Mouse (Mus musculus): ENCODE results near the gene Fam160a2. TPM values are rescaled to one million over a fixed set of nuclear protein-coding genes. Genes with fewer than 3 reads are reported as not detected.
"Not testable (repeated sequence)": the region's sequence is repeated elsewhere in the genome, so short reads cannot be mapped to it uniquely, and the experiment has no call there.

Gene Fam160a2
- polyA plus RNA-seq, 1 experiment, result not detected

DNA sequence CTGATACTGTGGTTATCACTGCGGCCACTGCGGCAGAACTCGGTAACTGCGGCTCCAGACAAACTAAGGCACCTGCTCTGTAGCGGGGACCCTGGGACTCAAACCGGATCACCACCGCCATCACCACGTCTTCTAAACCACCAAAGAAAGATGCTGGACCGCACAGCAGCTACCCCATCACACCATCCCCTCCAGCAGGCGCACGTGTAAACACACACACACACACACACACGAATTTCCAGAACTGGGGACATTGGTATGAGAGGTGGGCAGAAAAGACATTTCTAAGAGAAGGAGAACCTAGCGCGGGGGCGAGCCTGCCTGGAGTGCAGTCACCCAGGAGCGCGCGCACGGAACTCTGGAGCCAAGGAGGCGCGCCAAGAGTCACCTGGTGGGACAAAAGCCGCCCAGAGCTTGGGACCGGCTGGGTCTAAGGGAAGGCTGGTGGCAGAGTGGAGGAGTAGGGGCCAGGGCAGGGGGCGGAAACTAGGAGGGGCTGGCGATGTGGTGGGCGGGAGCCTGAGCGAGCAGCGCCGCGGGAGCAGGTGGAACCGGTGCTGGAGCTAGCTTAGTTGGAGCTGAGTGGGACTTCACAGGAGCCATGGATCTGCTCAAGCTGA, 25.7 kb upstream of the Fam160a2 start, which contains the start of gene Cckbr:
Gene Cckbr (plus strand): TSS at position 308 of the 620 bp plus-strand sequence.
- peak within 1 kb of the TSS; percentile 72 for H3K27ac ChIP-seq (ENCODE audit: insufficient read depth, low read depth, low read length)
- TF ChIP-seq CTCF (IDR thresholded peaks at IDR 0.05; ENCODE audit: insufficient read depth, low read depth, low read length) (0 out of 2 replicates have a peak, but pooled peaks have one; percentile 1), POLR2A (IDR thresholded peaks at IDR 0.05; ENCODE audit: insufficient read depth, low read depth, low read length) (no peak)
- WGBS, result 3% methylated on average over 31 of the region's 31 CpGs
- peak within 1 kb of the TSS; percentile 57 for H3K4me3 ChIP-seq (ENCODE audit: insufficient read depth, low read depth, low read length)
- H3K4me1 ChIP-seq (ENCODE audit: control insufficient read depth, insufficient read depth, low read length), result peaks cover 15% of the 10 kb centered on the region

DNA sequence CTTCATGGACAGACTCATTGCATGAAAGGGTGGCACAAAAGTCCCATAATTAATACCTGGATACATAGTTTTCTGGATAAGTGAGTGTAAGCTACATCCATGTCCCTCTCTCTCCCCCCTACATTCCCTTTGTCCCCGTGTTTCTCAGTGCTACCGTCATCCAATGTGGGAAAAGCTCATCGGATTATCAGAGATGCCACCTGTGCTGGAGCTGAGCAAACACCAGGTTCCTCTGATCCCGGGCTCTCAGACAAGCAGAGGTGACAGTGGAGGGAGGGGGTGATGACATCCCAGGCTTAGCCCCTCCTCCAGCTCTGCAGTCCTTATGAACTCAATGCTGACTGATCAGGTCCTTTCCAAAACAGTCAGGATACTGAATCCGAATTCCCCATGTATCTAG, 24.5 kb upstream of the Fam160a2 start:
- H3K4me1 ChIP-seq (ENCODE audit: control insufficient read depth, insufficient read depth, low read length), result peaks cover 15% of the 10 kb centered on the region
- H3K4me3 ChIP-seq (ENCODE audit: insufficient read depth, low read depth, low read length), result no peak overlapping the region
- no peak for TF ChIP-seq POLR2A (IDR thresholded peaks at IDR 0.05; ENCODE audit: insufficient read depth, low read depth, low read length)
- TF ChIP-seq CTCF (IDR thresholded peaks at IDR 0.05; ENCODE audit: insufficient read depth, low read depth, low read length), result no peak
- WGBS, result 58% methylated on average over 5 of the region's 5 CpGs
- no peak overlapping the region for H3K27ac ChIP-seq (ENCODE audit: insufficient read depth, low read depth, low read length)

DNA sequence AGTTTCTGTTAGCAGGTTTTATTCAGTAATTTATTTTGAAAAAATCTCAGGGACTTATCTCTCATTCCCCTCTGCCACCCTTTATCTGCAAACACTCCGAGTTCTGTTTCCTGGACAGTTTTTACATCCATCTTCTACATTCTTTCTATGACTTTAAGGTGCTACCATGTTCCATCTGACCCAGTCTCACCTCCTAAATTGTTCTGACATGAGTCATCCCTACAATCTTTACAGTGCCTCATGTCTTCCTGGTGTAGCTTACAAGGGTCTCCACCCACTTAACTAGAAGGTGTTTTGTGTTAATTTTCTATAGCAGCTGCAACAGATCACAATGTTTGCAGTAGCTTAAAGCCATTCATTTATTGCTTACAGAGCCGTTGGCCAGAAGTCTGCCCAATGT, 21.0 kb upstream of the Fam160a2 start:
- H3K27ac ChIP-seq (ENCODE audit: insufficient read depth, low read depth, low read length), result no peak overlapping the region; the same call in 1 of the 2 replicates
- peaks cover 14% of the 10 kb centered on the region for H3K4me1 ChIP-seq (ENCODE audit: control insufficient read depth, insufficient read depth, low read length)
- no peak overlapping the region for H3K4me3 ChIP-seq (ENCODE audit: insufficient read depth, low read depth, low read length)
- WGBS, result 25% methylated on average over 2 of the region's 2 CpGs
- TF ChIP-seq CTCF (IDR thresholded peaks at IDR 0.05; ENCODE audit: insufficient read depth, low read depth, low read length), result no peak
- no peak for TF ChIP-seq POLR2A (IDR thresholded peaks at IDR 0.05; ENCODE audit: insufficient read depth, low read depth, low read length)

DNA sequence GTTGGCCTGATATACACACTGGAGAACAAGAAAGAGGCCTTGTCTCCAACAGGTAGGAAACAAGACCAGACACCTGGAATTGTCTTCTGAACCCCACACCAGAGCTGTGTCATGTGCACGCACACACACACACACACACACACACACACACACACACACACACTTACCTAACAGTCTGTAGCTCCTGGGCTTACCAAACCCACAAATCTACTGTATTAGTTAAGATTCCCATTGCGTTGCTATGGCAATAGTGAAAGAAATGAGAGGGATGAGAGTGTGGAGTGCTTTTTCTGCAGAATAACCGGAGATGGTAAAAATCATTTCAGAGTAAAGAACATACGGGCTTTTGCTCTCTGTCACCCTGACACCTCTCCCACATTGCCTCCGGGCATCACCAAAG, 18.3 kb upstream of the Fam160a2 start:
- Histone ChIP-seq H3K27ac (ENCODE audit: insufficient read depth, low read depth, low read length) (no peak overlapping the region), H3K4me1 (ENCODE audit: control insufficient read depth, insufficient read depth, low read length) (peaks cover 11% of the 10 kb centered on the region), H3K4me3 (ENCODE audit: insufficient read depth, low read depth, low read length) (no peak overlapping the region)
- WGBS, result 50% methylated on average over 5 of the region's 5 CpGs
- TF ChIP-seq POLR2A (IDR thresholded peaks at IDR 0.05; ENCODE audit: insufficient read depth, low read depth, low read length) (no peak), CTCF (IDR thresholded peaks at IDR 0.05; ENCODE audit: insufficient read depth, low read depth, low read length) (no peak)

DNA sequence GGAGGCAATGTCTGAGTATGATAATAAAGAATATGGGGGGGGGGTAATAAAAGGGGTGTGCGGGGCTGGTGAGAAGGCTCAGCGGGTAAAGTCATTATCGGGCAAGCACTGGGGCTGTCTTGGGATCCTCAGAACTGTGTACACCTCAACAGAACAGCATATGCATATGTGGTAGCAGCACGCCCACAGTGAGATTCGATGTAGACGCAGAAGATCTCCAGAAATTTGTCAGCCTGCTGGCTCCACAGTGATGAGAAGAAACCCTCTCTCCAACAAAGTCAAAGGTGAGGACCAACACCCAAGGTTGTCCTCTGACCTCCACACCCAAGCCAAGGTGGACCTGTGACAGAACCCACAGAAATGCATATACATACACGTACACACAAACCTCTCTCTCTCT, 16.7 kb upstream of the Fam160a2 start:
- no peak for TF ChIP-seq CTCF (IDR thresholded peaks at IDR 0.05; ENCODE audit: insufficient read depth, low read depth, low read length)
- WGBS, result 83% methylated on average over 7 of the region's 7 CpGs
- Histone ChIP-seq H3K27ac (ENCODE audit: insufficient read depth, low read depth, low read length) (no peak overlapping the region), H3K4me3 (ENCODE audit: insufficient read depth, low read depth, low read length) (no peak overlapping the region), H3K4me1 (ENCODE audit: control insufficient read depth, insufficient read depth, low read length) (peaks cover 16% of the 10 kb centered on the region)

DNA sequence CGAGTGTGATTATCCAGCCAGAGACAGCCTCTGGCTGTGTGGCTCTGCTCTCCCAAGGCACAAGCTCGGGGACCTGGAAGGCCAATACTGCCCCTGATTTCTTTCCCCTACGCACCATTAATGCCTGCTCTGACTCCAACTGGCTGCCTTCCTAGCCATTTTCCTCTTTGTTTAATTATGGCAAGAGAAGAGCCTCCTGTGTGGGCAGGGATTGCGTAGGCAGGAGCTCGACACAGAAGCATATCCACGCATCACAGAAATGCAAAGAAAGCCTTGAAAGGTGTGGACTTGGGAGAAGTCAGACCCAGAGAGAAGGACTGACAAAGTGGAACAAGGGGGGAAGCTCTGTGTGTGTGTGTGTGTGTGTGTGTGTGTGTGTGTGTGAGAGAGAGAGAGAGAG, 14.5 kb upstream of the Fam160a2 start:
- Histone ChIP-seq H3K4me3 (ENCODE audit: insufficient read depth, low read depth, low read length) (no peak overlapping the region), H3K27ac (ENCODE audit: insufficient read depth, low read depth, low read length) (no peak overlapping the region), H3K4me1 (ENCODE audit: control insufficient read depth, insufficient read depth, low read length) (peaks cover 21% of the 10 kb centered on the region)
- TF ChIP-seq CTCF (IDR thresholded peaks at IDR 0.05; ENCODE audit: insufficient read depth, low read depth, low read length), result no peak
- TF ChIP-seq POLR2A (IDR thresholded peaks at IDR 0.05; ENCODE audit: insufficient read depth, low read depth, low read length), result no peak
- 41% methylated on average over 6 of the region's 6 CpGs for WGBS

DNA sequence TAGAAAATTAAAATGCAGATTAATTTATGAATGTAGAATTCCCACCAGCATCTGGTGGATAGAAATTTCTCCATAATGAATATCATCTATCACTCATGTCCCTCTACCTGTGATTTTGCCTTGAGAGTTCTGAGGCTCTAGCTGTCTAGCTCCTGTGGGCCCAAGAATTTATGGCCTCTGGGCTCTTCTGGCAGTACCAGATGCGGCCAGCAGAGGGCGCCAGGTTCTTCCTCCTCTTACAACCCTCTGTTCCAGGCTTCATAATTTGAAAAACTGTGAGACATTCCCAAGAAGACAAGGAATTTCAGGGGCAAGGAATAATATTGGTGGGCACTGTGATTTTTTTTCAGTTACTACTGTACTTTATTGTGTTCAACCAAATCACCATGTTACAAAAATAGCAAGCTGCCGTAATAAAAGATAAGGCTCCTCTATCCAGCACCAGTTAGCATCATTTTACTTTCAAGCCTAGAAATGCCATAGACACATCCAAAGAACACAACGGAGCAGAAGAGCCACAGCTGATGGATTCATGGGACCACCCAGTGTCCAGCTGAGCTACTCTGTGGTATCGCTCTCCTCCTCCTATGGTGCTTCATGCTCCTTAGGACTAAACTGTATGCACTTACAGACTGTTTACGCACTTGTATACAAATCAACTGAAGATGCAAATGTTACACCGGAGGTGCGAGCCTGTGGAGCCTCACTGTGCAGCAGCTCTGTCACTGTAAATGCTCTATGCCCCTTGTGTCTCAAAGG, 12.2 kb upstream of the Fam160a2 start:
- not testable (repeated sequence) for H3K4me3 ChIP-seq (ENCODE audit: insufficient read depth, low read depth, low read length); H3K27ac ChIP-seq (ENCODE audit: insufficient read depth, low read depth, low read length)
- H3K4me1 ChIP-seq (ENCODE audit: control insufficient read depth, insufficient read depth, low read length), result peaks cover 23% of the 10 kb centered on the region
- WGBS, result 38% methylated on average over 8 of the region's 8 CpGs
- peak; percentile 83 for TF ChIP-seq CTCF (IDR thresholded peaks at IDR 0.05; ENCODE audit: insufficient read depth, low read depth, low read length)

DNA sequence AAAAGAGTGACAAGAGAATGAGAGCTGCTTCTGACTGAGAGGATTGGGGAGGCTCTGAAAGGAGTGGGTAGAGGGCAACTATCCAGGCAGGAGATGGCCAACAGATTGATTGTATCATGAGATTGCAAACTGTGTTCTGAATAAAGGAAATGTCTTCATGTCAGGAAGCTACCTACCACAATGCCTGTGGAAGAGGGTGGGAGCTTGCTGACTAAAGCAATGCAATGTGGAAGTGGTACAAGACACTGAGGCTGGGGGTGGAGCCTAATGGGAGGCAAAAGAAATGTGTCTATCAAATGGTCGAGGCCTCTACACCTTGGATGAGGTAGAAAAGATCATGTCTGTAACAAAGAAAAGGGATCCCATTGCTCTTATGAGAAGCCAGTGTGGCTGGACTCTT, 6.5 kb upstream of the Fam160a2 start:
- Histone ChIP-seq H3K4me1 (ENCODE audit: control insufficient read depth, insufficient read depth, low read length) (peaks cover 12% of the 10 kb centered on the region), H3K27ac (ENCODE audit: insufficient read depth, low read depth, low read length) (no peak overlapping the region), H3K4me3 (ENCODE audit: insufficient read depth, low read depth, low read length) (no peak overlapping the region)
- TF ChIP-seq CTCF (IDR thresholded peaks at IDR 0.05; ENCODE audit: insufficient read depth, low read depth, low read length) (no peak), POLR2A (IDR thresholded peaks at IDR 0.05; ENCODE audit: insufficient read depth, low read depth, low read length) (no peak)
- 62% methylated on average over 1 of the region's 1 CpGs for WGBS

DNA sequence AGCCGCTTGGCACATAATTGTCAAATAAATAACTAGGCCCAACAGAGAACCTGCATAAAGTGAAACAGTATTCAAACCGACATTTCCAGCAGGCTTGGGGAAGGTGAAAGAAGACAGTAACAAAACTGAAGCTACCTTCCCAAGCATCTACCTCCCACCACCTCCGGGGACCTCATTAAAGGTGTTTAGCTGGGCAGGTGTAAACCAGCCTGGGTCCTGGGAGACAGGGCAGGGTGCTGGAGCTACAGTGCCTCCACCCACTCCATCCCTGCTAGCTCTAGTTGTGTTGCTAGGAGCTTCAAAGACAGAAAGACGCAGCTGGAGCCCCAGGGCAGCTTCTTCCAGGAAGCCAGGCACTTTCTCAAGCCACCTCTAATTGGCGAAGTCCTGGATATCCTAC, 4.4 kb upstream of the Fam160a2 start, which contains the start of gene Cnga4:
Gene Cnga4 (plus strand): TSS at position 301 of the 400 bp plus-strand sequence.
- Histone ChIP-seq H3K27ac (ENCODE audit: insufficient read depth, low read depth, low read length) (no peak within 1 kb of the TSS), H3K4me1 (ENCODE audit: control insufficient read depth, insufficient read depth, low read length) (peaks cover 10% of the 10 kb centered on the region), H3K4me3 (ENCODE audit: insufficient read depth, low read depth, low read length) (no peak within 1 kb of the TSS)
- TF ChIP-seq CTCF (IDR thresholded peaks at IDR 0.05; ENCODE audit: insufficient read depth, low read depth, low read length), result no peak
- TF ChIP-seq POLR2A (IDR thresholded peaks at IDR 0.05; ENCODE audit: insufficient read depth, low read depth, low read length), result no peak
- WGBS, result 85% methylated on average over 5 of the region's 5 CpGs

All from olfactory bulb, adult 2 months (tissue).